Mouse (Mus musculus): ENCODE results near the gene Med12. TPM values are rescaled to one million over a fixed set of nuclear protein-coding genes. Genes with fewer than 3 reads are reported as not detected.
A peak's percentile ranks its signal among the peaks of the same experiment; 100 is the strongest.
"Not testable (repeated sequence)": the region's sequence is repeated elsewhere in the genome, so short reads cannot be mapped to it uniquely, and the experiment has no call there.

Gene Med12
- total and polyA plus RNA-seq, 2 experiments from 2014 or later: 18.2 to 39.5 TPM

DNA sequence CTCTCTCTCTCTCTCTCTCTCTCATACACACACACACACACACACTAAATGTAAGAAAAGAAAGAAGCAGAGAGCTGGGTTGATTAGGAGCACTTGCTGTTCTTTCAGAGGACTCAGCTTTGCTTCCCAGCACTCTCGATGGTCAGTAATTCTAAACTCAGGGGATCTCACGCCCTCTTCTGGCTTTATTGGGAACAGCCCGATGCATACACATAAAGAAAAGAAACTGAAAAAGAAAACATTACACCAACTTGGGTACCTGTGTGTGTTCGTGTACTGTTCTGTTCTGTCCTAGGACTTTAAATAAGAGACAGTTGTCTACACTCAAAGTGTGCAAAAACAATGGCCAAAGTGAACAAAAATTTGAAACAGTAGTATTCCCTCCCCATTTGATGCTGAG, 64.8 kb downstream of the Med12 start:
- DNase-seq (ENCODE audit: low spot score): no peak
- Histone ChIP-seq H3K4me1 (ENCODE audit: insufficient read depth, low read length) (no peaks in the 10 kb centered on the region), H3K9me3 (ENCODE audit: low read length) (no peaks in the 10 kb centered on the region), H3K27ac (ENCODE audit: low read depth, low read length) (no peak overlapping the region), H3K4me3 (ENCODE audit: low read depth, low read length) (no peak overlapping the region), H3K27me3 (ENCODE audit: insufficient read depth, low read length) (no peaks in the 10 kb centered on the region), H3K36me3 (ENCODE audit: insufficient read depth, low read length) (no peaks in the 10 kb centered on the region), H3K4me2 (ENCODE audit: low read depth, low read length, poor library complexity, severe bottlenecking) (no peak overlapping the region), H3K9ac (replicated peaks; ENCODE audit: low read length, poor library complexity, severe bottlenecking) (no peak overlapping the region)
- no peak for TF ChIP-seq CTCF (IDR thresholded peaks at IDR 0.05)
- 58% methylated on average over 4 of the region's 4 CpGs for WGBS
- ATAC-seq (ENCODE audit: low FRiP score): no peak

DNA sequence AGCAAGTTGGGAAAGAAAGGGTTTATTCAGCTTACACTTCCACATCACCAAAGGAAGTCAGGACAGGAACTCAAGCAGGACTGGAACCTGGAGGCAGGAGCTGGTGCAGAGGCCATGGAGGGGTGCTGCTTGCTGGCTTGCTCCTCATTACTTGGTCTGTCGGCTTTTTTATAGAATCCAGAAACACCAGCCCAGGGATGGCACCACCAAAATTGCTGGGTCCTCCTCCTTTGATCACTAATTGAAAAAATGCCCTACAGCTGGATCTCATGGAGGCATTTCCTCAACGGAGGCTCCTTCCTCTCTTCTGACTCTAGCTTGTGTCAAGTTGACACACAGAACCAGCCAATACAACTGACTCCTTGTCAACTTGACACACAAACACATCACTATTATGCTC, 69.0 kb downstream of the Med12 start:
- ATAC-seq (ENCODE audit: low FRiP score); H3K9ac ChIP-seq (replicated peaks; ENCODE audit: low read length, poor library complexity, severe bottlenecking); H3K9me3 ChIP-seq (ENCODE audit: low read length); H3K4me2 ChIP-seq (ENCODE audit: low read depth, low read length, poor library complexity, severe bottlenecking); DNase-seq (ENCODE audit: low spot score); H3K27ac ChIP-seq (ENCODE audit: low read depth, low read length); H3K36me3 ChIP-seq (ENCODE audit: insufficient read depth, low read length); H3K27me3 ChIP-seq (ENCODE audit: insufficient read depth, low read length); H3K4me1 ChIP-seq (ENCODE audit: insufficient read depth, low read length); H3K4me3 ChIP-seq (ENCODE audit: low read depth, low read length): not testable (repeated sequence)
- 84% methylated on average over 2 of the region's 2 CpGs for WGBS

DNA sequence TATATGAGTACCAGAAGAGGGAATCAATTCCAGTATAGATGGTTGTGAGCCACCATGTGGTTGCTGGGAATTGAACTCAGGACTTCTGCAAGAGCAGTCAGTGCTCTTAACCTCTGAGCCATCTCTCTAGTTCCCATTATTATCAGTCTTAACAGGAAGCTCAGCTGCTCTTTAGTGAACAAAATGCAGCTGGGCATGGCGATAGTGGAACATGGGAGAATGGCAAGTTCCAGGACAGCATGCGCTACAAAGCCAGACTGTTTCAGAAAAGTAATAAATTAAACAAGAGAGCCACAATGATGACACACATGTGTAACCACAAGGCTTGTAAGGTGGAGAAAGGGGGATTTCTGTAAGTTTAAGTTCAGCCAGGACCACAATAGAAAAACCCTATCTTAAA, 71.6 kb downstream of the Med12 start:
- H3K9me3 ChIP-seq (ENCODE audit: low read length): no peaks in the 10 kb centered on the region
- DNase-seq (ENCODE audit: low spot score) (no peak), ATAC-seq (ENCODE audit: low FRiP score) (no peak)
- H3K27me3 ChIP-seq (ENCODE audit: insufficient read depth, low read length): no peaks in the 10 kb centered on the region
- no peak overlapping the region for H3K27ac ChIP-seq (ENCODE audit: low read depth, low read length)
- 87% methylated on average over 2 of the region's 2 CpGs for WGBS
- no peaks in the 10 kb centered on the region for H3K36me3 ChIP-seq (ENCODE audit: insufficient read depth, low read length)
- H3K4me3 ChIP-seq (ENCODE audit: low read depth, low read length): no peak overlapping the region
- no peak overlapping the region for H3K4me2 ChIP-seq (ENCODE audit: low read depth, low read length, poor library complexity, severe bottlenecking)
- TF ChIP-seq CTCF (IDR thresholded peaks at IDR 0.05): no peak
- no peaks in the 10 kb centered on the region for H3K4me1 ChIP-seq (ENCODE audit: insufficient read depth, low read length)
- H3K9ac ChIP-seq (replicated peaks; ENCODE audit: low read length, poor library complexity, severe bottlenecking): no peak overlapping the region

DNA sequence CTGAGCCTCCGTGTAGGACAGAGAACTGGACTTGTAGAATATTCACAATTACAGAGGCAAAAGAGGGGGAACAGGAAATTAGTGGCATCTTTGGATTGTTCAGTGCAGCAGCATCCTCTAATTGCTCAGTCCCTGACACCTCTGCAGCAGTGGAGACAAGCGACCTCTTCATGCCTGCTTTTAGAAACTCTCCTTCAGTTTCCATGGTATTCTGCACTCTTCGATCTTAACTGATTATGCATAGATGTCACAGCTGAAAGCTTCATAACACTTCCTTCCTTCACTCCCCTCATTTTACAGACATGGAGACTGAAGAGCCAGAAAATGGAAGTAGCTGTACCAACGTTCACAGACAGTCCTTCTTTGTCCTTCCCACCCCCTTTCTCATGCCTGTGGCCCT, 72.6 kb downstream of the Med12 start:
- H3K4me2 ChIP-seq (ENCODE audit: low read depth, low read length, poor library complexity, severe bottlenecking): no peak overlapping the region
- WGBS: 42% methylated on average over 4 of the region's 4 CpGs
- H3K36me3 ChIP-seq (ENCODE audit: insufficient read depth, low read length): no peaks in the 10 kb centered on the region
- no peak overlapping the region for H3K4me3 ChIP-seq (ENCODE audit: low read depth, low read length)
- no peaks in the 10 kb centered on the region for H3K9me3 ChIP-seq (ENCODE audit: low read length)
- ATAC-seq (ENCODE audit: low FRiP score): no peak
- no peaks in the 10 kb centered on the region for H3K27me3 ChIP-seq (ENCODE audit: insufficient read depth, low read length)
- no peak overlapping the region for H3K9ac ChIP-seq (replicated peaks; ENCODE audit: low read length, poor library complexity, severe bottlenecking)
- no peak for DNase-seq (ENCODE audit: low spot score)
- H3K4me1 ChIP-seq (ENCODE audit: insufficient read depth, low read length): no peaks in the 10 kb centered on the region
- TF ChIP-seq CTCF (IDR thresholded peaks at IDR 0.05): no peak
- H3K27ac ChIP-seq (ENCODE audit: low read depth, low read length): peak overlapping the region; percentile 18; the same call in 1 of the 2 replicates

Other genes starting within 250 kb of the Med12 start
- gene Tex11, start 214.4 kb upstream of the Med12 start, total RNA-seq (2014; rRNA removed): not detected in 2 replicates
- gene Tex11, start 214.4 kb upstream of the Med12 start, polyA plus RNA-seq (2015; fragmentation: Nextera tagmentation; extraction: Ambion mirVana): 0.10 and 0.12 TPM in 2 replicates
- gene Slc7a3, start 188.0 kb upstream of the Med12 start, total RNA-seq (2014; rRNA removed): 30.8 and 33.2 TPM in 2 replicates
- 31.6 and 31.8 TPM in 2 replicates for gene Slc7a3, start 188.0 kb upstream of the Med12 start, polyA plus RNA-seq (2015; fragmentation: Nextera tagmentation; extraction: Ambion mirVana)
- 39.7 and 47.1 TPM in 2 replicates for gene Snx12, start 51.5 kb upstream of the Med12 start, total RNA-seq (2014; rRNA removed)
- gene Snx12, start 51.5 kb upstream of the Med12 start, polyA plus RNA-seq (2015; fragmentation: Nextera tagmentation; extraction: Ambion mirVana): 33.4 and 35.7 TPM in 2 replicates
- 9.8 and 13.8 TPM in 2 replicates for gene Foxo4, start 19.5 kb upstream of the Med12 start, total RNA-seq (2014; rRNA removed)
- gene Foxo4, start 19.5 kb upstream of the Med12 start, polyA plus RNA-seq (2015; fragmentation: Nextera tagmentation; extraction: Ambion mirVana): 0.48 and 0.65 TPM in 2 replicates
- not detected in 2 replicates for gene Gm614, start 10.0 kb upstream of the Med12 start, total RNA-seq (2014; rRNA removed)
- not detected in 2 replicates for gene Gm614, start 10.0 kb upstream of the Med12 start, polyA plus RNA-seq (2015; fragmentation: Nextera tagmentation; extraction: Ambion mirVana)
- 2.0 and 4.1 TPM in 2 replicates for gene Il2rg, start 5.8 kb upstream of the Med12 start, total RNA-seq (2014; rRNA removed)
- 4.7 and 5.9 TPM in 2 replicates for gene Il2rg, start 5.8 kb upstream of the Med12 start, polyA plus RNA-seq (2015; fragmentation: Nextera tagmentation; extraction: Ambion mirVana)
- not detected in 2 replicates for gene Gm20489, start 5.0 kb upstream of the Med12 start, total RNA-seq (2014; rRNA removed)
- gene Gm20489, start 5.0 kb upstream of the Med12 start, polyA plus RNA-seq (2015; fragmentation: Nextera tagmentation; extraction: Ambion mirVana): not detected in 2 replicates
- 188 and 189 TPM in 2 replicates for gene Nlgn3, start 25.1 kb downstream of the Med12 start, total RNA-seq (2014; rRNA removed)
- gene Nlgn3, start 25.1 kb downstream of the Med12 start, polyA plus RNA-seq (2015; fragmentation: Nextera tagmentation; extraction: Ambion mirVana): 82.3 and 84.6 TPM in 2 replicates
- gene Gjb1, start 102.3 kb downstream of the Med12 start, total RNA-seq (2014; rRNA removed): 1.5 and 2.1 TPM in 2 replicates
- gene Gjb1, start 102.3 kb downstream of the Med12 start, polyA plus RNA-seq (2015; fragmentation: Nextera tagmentation; extraction: Ambion mirVana): 1.7 and 2.4 TPM in 2 replicates
- gene Zmym3, start 146.8 kb downstream of the Med12 start, total RNA-seq (2014; rRNA removed): 226 and 247 TPM in 2 replicates
- 117 and 129 TPM in 2 replicates for gene Zmym3, start 146.8 kb downstream of the Med12 start, polyA plus RNA-seq (2015; fragmentation: Nextera tagmentation; extraction: Ambion mirVana)
- 223 and 265 TPM in 2 replicates for gene Nono, start 155.3 kb downstream of the Med12 start, total RNA-seq (2014; rRNA removed)
- gene Nono, start 155.3 kb downstream of the Med12 start, polyA plus RNA-seq (2015; fragmentation: Nextera tagmentation; extraction: Ambion mirVana): 175 and 176 TPM in 2 replicates
- 2.6 and 2.7 TPM in 2 replicates for gene Itgb1bp2, start 175.1 kb downstream of the Med12 start, total RNA-seq (2014; rRNA removed)
- gene Itgb1bp2, start 175.1 kb downstream of the Med12 start, polyA plus RNA-seq (2015; fragmentation: Nextera tagmentation; extraction: Ambion mirVana): 0.88 and 1.4 TPM in 2 replicates

Measured in midbrain, postnatal 0 days (tissue).